Mouse (Mus musculus): ENCODE results near the gene Os9.

Os9 gene

DNA sequence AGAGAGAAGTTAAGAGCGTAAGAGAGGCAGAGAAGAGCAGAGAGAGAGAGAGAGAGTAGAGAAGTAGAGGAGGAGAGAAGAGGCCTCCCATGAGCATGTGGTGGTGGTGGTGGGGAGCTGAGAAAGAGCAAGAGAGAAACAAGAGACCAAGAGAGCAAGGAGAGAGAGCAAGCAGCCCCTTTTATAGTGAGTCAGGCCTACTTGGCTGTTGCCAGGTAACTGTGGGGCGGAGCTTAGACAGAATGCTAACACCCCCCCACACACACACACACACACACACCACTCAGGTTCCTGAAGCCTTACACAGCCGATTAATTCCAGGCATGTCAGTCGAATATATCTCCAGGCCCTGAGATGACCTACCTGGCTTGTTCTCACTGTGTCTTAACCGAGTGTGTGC is 24.4 kb upstream of the Os9 start:
- no peak for DNase-seq (ENCODE audit: low read depth, low spot score)

DNA sequence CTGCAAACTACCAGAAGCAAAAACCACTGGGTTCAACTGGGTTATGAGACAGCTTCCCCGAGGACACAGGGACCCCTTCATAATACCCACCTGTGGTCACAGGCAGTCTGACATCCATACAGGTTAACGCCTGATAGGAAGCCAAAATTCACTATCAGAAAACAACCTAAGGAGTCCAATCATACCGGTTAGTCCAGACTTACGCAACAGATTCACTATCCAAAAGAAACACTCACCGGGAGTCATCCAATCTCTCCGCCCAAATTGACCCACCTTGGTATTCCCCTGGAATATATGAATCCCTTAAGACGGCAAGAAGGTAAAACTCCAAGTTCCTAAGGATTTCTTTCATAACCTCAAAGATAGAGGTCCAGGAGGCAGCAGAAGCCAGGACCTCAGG is 23.6 kb upstream of the Os9 start:
- no peak for DNase-seq (ENCODE audit: low read depth, low spot score)

DNA sequence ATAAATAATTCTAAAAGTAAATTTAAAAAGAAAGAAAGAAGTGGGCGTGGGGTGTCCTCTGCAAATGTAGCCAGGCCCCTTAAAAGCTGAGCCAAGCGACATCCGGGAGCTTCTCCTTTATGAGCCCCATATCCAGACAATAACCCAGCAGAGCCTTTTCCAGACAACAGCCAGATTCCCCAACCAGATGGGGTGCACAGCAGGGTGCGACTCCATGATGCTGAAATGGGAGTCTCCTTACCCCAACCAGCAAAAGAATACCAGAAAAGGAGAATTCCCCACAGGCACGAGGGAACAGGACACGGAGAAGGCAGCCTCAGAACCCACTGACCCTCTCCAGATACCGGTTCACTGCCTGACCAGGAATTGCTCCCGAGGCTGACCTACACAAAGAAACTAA is 22.3 kb upstream of the Os9 start:
- DNase-seq (ENCODE audit: low read depth, low spot score) = peak; percentile 39

DNA sequence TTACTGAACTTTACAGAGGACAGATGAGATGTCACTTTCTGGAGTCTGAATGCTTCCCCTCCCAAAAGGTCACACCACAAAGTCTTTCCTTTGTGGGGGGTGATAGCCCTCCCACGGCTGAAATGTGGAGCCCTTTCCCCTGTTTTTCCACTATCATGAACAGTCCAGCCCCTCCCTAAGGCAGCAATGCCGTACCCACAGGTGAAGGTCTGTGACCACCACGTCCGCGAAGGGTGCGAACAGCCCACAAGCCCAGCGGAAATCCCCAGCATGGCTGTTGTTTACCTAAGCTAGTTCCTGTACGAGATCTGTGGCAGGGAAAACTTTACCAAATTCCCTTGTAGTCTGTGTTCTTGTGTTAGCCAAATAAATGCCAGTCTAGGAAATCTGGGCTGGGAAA is 20.6 kb upstream of the Os9 start:
- no peak for DNase-seq (ENCODE audit: low read depth, low spot score)

DNA sequence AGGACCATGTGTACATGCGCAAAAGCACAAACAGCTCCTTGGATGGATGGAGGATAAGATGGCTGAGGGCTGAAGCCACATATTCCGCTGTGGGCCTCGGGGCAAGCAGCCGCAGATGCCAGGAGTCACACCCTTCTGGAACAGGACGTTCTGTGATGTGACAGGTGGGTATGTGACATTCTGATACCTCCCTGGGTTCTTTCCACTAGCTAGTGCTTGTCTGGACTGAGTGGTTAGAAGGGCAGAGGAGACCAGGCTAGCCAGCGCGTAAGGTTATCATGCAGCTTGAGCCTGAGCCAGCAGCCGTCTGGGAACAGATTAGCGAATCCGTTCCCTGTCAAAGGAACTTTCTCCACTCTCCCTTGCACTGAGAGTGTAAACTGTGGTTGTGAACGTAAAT is 20.0 kb upstream of the Os9 start:
- no peak for DNase-seq (ENCODE audit: low read depth, low spot score)

DNA sequence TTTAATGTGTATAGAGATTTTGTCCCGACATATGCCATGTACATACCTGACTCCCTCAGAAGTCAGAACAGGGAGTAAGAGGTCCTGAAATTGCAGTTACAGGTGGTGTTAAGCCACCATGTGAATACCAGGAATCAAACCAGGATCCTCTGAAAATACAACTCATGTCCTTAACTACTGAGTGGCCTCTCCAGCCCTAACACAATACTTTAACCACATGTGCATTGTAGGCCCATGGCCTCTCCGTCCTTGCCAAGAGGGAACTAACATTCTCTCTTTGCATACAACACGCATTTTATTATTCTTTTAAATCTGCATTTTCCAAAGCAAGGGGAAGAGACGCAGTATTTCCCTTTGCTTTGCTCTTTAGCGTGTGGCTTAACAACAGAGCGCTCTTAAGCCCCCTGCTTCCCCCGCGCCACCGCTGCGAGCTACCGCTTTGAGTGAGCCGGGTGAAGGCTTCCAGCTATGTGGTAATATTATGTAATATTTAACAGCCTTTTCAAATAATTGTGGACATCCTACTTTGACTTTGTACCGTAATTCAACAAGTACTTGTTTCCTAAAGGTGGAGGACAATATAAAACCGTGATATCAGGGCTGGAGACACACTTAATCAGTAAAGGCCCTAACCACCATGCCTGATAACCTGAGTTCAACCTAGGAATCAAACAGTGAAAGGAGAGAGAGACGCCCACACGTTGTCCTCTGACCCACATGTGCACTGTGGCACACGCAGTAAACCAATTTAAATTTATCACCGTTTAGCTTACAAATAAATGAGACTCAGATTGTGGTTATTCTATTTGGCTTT is 17.6 kb upstream of the Os9 start:
- no peak for DNase-seq (ENCODE audit: low read depth, low spot score)

DNA sequence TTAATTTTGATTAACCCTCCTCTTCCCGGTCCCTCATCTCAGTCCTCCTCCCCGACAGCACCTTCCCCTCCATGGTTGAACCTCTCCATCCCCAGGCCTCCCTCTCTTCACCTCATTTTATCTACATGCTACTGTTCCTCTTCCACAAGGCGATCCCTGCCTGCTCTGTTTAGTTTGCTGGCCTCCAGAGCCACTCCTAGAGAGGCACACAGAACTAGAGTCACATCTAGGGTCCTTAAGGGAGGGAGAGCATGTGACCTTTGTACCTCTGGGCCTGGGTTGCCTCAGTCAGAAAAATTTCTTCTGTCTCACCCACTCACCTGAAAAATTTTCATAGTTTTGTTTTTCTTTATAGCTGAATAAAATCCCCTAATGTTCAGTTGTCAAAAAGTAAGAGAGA is 17.0 kb upstream of the Os9 start:
- no peak for DNase-seq (ENCODE audit: low read depth, low spot score)

DNA sequence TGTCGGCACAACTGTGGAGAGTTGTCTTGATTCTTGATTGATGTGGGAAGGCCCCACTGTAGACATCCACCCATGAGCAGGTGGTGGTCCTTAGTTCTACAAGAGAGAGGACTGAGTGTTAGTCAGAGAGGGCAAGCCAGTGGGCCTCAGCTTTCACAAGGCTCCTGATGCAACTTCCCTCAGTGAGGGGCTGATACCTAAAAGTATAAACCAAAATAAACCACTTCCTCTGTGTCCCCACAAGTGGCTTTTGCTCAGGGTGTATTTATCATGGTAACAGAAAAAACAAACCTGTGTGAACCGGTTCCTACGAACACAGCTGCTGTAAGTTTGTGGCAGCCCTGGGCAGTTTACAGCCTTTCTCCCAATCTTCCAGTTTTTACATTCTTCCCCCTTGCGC is 15.6 kb upstream of the Os9 start:
- no peak for DNase-seq (ENCODE audit: low read depth, low spot score)

DNA sequence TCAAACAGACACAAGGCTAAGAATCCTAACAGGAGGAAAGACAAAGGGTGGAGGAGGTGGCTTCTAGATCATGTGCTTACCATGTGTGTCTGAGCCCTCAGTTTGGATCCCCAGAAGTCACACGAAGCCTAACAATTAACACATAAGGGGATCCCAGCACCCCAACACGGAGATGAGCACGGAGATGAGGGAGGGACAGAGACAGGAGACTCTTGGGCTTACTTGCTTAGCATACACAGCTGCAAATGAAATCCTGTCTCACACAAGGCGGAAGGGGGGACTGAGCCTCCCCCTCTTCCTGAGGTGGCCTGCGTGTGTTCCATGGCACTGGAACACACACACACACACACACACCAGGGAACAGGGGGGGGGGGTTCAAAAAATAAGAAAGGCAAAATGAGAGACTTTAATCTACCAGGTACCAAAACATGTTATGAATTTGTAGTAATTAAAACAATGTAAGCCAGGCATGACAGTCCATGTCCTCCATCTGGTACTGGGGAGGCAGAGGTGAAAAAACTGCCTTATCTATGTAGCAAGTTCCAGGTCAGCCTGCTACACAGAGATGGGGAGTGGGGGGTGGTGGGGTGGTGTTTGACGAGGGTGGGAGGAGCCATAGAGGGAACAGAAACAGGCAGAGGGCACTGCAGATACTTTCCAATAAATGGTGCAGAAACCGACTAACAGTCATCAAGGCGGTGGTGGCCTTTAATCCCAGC is 14.3 kb upstream of the Os9 start:
- no peak for DNase-seq (ENCODE audit: low read depth, low spot score)

DNA sequence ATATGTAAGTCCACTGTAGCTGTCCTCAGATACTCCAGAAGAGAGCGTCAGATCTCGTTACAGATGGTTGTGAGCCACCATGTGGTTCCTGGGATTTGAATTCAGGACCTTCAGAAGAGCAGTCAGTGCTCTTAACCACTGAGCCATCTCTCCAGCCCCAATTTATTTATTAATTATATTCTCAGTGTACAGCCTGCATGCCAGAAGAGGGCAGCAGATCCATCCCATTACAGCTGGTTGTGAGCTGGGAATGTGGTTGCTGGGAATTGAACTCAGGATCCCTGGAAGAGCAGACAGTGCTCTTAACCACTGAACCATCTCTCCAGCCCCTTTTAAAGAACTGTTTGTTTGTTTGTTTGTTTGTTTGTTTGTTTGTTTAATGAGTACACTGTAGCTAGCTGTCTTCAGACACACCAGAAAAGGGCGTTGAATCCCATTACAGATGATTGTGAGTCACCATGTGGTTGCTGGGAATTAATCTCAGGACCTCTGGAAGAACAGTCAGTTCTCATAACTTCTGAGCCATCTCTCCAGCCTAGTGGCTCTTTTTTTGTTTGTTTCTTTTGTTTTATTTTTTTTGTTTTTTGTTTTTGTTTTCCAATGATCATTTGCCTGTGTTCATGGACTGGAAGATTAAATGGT is 13.6 kb upstream of the Os9 start:
- peak; percentile 38 for DNase-seq (ENCODE audit: low read depth, low spot score)

DNA sequence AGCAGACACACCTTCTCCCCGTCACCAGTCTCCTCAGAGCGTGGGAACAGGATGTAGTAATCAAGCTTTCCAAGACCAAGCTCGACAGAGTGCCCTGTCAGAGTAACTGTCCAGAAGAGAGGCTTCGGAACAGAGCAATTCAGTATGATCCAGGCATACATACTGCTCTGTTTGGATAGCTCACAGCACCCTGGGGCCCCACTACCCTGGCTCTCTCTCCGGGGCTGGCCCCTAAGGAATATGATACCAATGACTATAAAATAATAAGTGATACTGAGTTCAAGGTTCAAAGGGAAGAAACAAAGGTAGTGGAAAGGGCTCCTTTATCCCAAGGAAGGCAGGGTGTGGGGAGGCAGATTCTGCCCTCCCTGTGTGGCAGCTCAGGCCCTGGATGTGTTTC is 11.5 kb upstream of the Os9 start:
- DNase-seq (ENCODE audit: low read depth, low spot score) = no peak

DNA sequence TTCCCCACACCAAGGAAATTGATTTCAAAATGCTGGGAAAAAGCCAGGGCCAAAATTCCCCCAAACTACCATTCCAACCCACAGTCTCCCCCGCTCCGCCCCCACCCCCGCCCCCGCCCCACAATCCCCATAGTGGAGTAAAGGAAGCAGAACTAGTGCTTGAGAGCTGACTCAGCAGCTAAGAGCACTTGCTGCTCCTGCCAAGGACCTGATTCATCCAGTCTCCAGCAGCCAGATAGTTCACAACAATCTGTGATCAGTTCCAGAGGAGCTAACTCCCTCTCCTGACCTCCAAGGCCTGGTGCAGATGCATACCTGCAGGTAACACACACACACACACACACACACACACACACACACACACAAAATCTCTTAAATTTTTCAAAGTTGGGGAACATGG is 8.5 kb upstream of the Os9 start:
- peak; percentile 54 for DNase-seq (ENCODE audit: low read depth, low spot score)

DNA sequence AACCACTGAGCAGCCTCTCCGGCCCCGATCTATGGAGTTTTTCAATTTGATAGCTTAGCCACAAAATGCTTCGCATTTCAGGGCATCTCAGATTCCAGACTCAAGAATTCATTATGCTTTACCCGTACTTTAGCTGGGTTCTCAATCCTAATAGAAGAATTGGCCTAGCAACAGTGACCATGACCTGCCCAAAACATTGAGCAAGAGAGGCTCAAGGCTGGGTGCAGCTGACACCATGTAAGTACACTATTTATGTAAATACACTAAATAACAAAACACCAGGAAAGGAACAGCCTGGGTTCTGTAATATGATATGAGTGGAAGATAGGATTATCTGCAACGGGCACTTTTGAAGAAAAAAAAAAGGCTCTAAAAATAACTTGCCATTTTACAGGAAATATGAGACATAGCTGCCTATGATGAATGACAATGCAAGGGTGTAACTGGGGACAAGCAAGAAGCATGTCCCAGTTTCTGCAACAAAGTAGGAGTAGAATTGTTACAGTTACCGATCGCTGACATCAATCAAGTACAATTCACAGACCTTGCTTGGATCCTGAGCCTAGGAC is 6.9 kb upstream of the Os9 start:
- peak; percentile 42 for DNase-seq (ENCODE audit: low read depth, low spot score)

DNA sequence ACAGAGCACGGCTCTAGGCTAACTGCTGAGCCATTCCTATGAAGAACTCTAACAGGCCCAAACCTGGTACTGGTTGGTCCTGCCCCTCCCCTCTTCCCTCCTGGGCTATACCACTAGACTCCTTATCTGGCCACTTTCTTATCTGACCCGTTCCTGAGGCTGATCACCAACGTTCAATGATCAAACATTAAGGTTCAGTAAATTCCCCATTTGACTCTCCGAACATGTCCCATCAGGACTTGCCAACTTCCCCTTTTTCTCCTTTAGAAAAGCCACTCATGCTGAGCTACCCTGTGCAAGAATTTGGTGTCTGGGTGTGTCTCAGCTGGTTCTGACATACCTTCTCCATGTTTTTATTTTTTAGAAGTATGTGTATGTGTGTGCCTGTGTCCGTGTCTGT is 5.6 kb upstream of the Os9 start:
- DNase-seq (ENCODE audit: low read depth, low spot score) = no peak

DNA sequence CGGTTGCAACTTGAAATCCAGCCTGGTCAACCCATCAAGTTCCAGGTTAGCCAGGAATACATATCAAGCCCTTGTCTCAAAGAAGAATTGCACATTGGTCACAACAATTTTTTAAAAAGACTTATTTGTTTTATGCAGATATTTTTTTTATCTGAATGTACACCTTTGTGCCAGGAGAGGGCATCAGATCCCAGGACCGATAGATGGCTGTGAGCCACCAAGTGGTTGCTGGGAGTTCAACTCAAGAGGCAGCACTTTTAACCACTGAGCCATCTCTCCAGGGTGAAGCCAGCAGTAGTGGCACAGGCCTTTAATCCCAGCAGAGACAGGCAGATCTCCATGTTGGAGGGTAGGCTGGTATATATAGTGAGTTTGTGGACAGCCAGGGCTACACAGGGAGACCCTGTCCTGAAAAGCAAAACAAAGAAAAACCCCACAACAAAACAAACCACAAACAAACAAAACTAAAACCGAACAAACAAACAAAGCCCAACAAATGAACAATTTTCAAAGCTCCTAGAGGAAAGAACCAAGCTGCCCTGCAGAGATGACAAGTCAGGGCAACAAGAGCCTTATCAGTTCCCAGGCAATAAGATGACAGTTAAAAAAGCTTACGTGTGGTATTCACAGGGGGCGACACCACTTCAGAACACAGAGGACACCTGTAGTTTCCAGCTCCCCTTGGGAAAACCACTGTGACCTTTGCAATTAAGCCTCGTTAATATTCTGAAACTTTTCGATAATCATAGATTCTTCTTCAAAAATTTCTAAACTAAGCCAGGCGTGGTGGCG is 4.5 kb upstream of the Os9 start:
- DNase-seq (ENCODE audit: low read depth, low spot score) = peak; percentile 86

DNA sequence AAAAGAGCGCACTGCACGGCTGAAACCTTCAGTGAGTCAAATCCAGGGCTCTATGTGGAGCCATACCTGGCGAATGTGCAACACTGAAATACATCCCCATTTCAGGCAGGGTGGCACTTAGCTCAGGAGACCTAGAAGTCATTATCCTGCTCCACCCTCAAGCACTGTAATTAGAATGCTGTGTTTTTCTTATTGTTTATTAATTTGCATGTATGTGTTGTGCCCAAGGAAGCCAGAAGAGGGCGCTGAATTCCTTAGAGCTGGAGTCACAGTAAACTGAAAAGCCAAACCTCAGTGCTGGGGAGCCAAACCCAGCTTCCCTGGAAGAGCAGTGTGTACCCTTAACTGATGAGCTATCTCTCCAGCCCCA is 2.5 kb upstream of the Os9 start:
- DNase-seq (ENCODE audit: low read depth, low spot score) = peak; percentile 95

DNA sequence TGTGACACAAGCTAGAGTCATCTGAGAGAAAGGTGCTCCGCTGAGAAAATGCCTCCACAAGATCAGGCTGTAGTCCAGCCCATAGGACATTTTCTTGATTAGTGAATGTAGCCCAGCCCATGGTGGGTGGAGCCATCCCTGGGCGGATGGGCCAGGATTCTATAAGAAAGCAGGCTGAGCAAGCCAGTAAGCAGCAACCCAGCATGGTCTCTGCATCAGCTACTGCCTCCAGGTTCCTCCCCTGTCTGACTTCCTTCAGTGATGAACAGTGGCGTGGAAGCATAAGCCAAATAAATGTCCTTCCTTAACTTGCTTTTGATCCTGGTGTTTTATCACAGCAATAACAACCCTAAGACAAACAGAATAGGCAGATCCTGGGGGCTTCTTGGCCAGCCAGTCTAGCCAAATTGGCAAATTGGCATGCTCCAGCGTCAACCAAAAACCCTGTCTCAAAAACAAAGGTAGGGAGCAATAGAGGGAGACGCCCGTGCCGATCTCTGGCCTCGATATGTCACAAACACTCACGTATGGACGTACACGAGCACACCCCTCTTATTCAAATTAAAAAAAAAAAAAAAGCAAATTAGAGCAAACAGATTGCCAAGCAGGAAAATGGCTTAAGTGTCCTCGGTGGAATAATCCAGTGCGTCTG is 2.0 kb upstream of the Os9 start:
- peak; percentile 91 for DNase-seq (ENCODE audit: low read depth, low spot score)

DNA sequence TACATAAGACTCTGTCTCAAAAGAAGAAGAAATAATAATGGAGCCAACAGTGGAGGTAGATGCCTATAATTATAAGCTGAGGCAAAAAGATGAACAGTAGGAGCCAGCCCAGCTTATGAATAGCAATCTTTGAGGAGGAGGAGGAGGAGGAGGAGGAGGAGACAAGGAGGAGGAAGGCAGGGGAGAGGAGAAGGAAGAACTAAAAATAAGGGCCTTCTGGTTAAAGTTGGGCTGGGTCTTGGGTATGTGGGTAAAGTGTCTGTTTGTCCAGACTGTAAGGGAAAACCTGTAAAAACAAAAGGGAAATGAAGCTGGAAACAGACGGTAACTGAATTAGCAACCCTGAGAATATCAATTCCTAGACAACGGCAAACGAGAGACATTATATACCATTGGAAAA is 1.1 kb upstream of the Os9 start:
- no peak for DNase-seq (ENCODE audit: low read depth, low spot score)

DNA sequence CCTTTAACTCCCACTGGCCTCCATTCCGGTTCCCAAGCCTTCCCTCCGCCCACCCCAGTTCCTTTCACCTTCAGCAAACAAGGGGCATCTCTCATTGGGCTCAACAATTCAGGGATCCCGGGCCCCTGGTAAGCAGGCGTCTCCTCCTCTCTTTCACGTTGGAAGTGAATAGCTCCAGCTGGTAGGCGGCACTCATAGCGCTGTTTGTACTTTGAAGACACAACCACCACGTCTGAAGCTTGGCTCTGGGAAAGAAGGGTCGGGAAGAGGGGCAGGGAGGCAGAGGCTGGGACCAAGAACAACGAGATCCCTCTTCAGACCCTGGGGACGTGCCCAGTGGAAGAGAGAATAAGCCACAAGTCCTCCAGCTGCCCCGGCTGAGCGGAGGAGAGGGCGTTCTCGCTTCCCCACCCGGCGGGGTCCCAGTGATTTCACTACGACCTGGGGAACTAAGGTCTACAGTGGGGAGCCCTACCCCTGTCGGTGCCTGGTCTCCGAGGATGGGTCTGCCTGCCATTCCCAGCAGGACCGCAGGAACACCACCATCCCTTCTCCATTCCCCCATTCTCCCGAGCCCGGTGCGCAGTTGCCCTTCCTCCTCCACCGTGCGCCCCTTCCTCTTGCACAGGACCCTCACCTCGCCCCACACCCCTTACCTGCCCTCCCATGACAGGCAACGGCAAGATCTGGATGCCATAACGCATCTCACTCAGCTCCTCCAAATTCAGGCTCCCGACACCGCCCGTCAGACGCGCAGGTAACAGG is 448 bp downstream of the Os9 start:
- DNase-seq (ENCODE audit: low read depth, low spot score) = peak; percentile 31

DNA sequence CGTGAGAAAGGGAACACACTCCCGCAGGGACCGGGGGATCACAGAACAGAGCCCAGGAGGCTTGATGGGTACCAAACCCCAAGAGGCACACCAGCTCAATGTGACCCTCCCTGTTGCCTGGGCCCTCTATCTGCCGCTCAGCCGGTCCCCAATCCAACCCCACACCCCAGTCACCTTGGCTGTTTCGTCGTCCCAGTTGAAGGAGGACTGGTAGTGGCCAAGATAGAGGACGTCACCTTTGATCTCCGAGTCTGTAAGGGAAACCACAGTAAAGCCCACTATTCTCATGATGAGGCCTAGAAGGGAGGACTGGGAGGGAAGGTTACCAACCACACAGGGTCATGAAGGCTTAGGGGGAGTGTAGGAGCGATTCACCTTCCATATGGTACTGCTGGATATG is 1.7 kb downstream of the Os9 start:
- no peak for DNase-seq (ENCODE audit: low read depth, low spot score)

DNA sequence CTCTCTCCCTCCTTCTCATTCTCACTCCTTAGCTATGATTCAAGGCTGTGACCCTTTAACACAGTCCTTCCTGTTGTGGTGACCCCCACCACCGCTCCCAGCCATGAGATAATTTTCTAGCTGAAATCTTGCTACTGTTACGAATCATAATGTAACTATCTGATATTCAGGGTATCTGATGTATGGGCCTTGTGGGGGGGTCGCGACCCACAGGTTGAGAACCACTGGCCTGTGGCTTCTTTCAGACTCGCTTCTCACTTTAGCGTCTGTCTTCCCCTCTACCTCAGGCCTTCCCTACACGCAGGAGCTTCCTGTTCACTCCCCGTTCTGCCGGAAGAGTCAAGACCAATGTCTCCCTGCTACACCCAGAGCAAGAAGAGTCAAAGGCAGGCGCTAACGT is 2.5 kb downstream of the Os9 start:
- no peak for DNase-seq (ENCODE audit: low read depth, low spot score)
